Mouse (Mus musculus) CD4-positive, CD25-positive, alpha-beta regulatory T cell, adult 2 months (primary cell): ENCODE measurements around the gene Map3k3.

Source experiments
- DNase-seq: peaks from one replicate; pipeline ENCODE4 v3.0.0-alpha.2; 2012; ENCODE audit warnings: low read depth, low spot score

The Map3k3 gene

GRCm38 (mm10) chr11:106083708-106084701 is at the start of gene Map3k3:
Gene Map3k3, plus strand, starts transcription at chr11:106084613.
- DNase-seq, result peak; percentile 99

- no peak for DNase-seq
Observed at GRCm38 (mm10) chr11:106034986-106035385, 49.4 kb upstream of the Map3k3 start.

- peak; percentile 97 for DNase-seq
Observed at GRCm38 (mm10) chr11:106036548-106037417, 47.6 kb upstream of the Map3k3 start, which contains the start of gene Dcaf7. Gene Dcaf7, plus strand, starts transcription at chr11:106036872.

- peak; percentile 34 for DNase-seq
Observed at GRCm38 (mm10) chr11:106037418-106037751, 47.0 kb upstream of the Map3k3 start.

- DNase-seq, result no peak
Observed at GRCm38 (mm10) chr11:106044349-106044748, 40.1 kb upstream of the Map3k3 start.

GRCm38 (mm10) chr11:106045256-106045655 is 39.2 kb upstream of the Map3k3 start:
- no peak for DNase-seq

- no peak for DNase-seq
Observed at GRCm38 (mm10) chr11:106045780-106046179, 38.6 kb upstream of the Map3k3 start.

GRCm38 (mm10) chr11:106046584-106046983 is 37.8 kb upstream of the Map3k3 start:
- DNase-seq, result no peak

GRCm38 (mm10) chr11:106053921-106054320 is 30.5 kb upstream of the Map3k3 start:
- no peak for DNase-seq

GRCm38 (mm10) chr11:106054600-106054999 is 29.8 kb upstream of the Map3k3 start:
- no peak for DNase-seq

- no peak for DNase-seq
Observed at GRCm38 (mm10) chr11:106055341-106055740, 29.1 kb upstream of the Map3k3 start.

GRCm38 (mm10) chr11:106056819-106057491 is 27.5 kb upstream of the Map3k3 start:
- DNase-seq, result peak; percentile 72

GRCm38 (mm10) chr11:106058020-106058419 is 26.4 kb upstream of the Map3k3 start:
- DNase-seq, result no peak

- DNase-seq, result no peak
Observed at GRCm38 (mm10) chr11:106060549-106060948, 23.9 kb upstream of the Map3k3 start.

- no peak for DNase-seq
Observed at GRCm38 (mm10) chr11:106061311-106061710, 23.1 kb upstream of the Map3k3 start.

GRCm38 (mm10) chr11:106063756-106064155 is 20.7 kb upstream of the Map3k3 start:
- DNase-seq, result no peak

GRCm38 (mm10) chr11:106065073-106065922 is 19.1 kb upstream of the Map3k3 start:
- DNase-seq, result peak; percentile 14

- DNase-seq, result peak; percentile 96
Observed at GRCm38 (mm10) chr11:106065923-106066571, 18.4 kb upstream of the Map3k3 start, which contains the start of gene Taco1. Gene Taco1, plus strand, starts transcription at chr11:106066061.

GRCm38 (mm10) chr11:106066616-106067015 is 17.8 kb upstream of the Map3k3 start:
- peak; percentile 92 for DNase-seq

- DNase-seq, result no peak
Observed at GRCm38 (mm10) chr11:106073774-106074173, 10.6 kb upstream of the Map3k3 start.
